Mouse (Mus musculus) liver, embryonic 12.5 days (tissue): ENCODE measurements around the gene Fam222b. TPM values are rescaled to one million over a fixed set of nuclear protein-coding genes. Genes with fewer than 3 reads are reported as not detected.

ENCODE experiments used
- ATAC-seq: fragments of 200-750 bp; cut with Nextera tagmentation; 2 replicates; pipeline ENCODE4 v1.8.0; 2017; ENCODE audit warnings: moderate number of reproducible peaks, mild to moderate bottlenecking, moderate library complexity
- H3K27ac ChIP-seq: fragments of 300-500 bp; sonication (generic); 2 replicates; pipeline ENCODE4 v1.5.1; 2016; ENCODE audit warnings: mild to moderate bottlenecking
- H3K27me3 ChIP-seq: fragments of 300-500 bp; sonication (generic); replicated peaks from 2 replicates; pipeline ENCODE4 v1.6.1; 2016; ENCODE audit warnings: mild to moderate bottlenecking, moderate library complexity
- H3K36me3 ChIP-seq: fragments of 300-500 bp; sonication (generic); 2 replicates; pipeline ENCODE4 v1.6.1; 2016; ENCODE audit warnings: mild to moderate bottlenecking, moderate library complexity
- H3K4me1 ChIP-seq: fragments of 300-500 bp; sonication (generic); 2 replicates; pipeline ENCODE4 v1.6.1; 2016
- H3K4me2 ChIP-seq: fragments of 300-500 bp; sonication (generic); 2 replicates; pipeline ENCODE4 v1.6.1; 2016; ENCODE audit warnings: mild to moderate bottlenecking, moderate library complexity
- H3K4me3 ChIP-seq: fragments of 300-500 bp; sonication (generic); 2 replicates; pipeline ENCODE4 v1.5.1; 2016; ENCODE audit warnings: mild to moderate bottlenecking, moderate library complexity
- H3K9ac ChIP-seq: fragments of 300-500 bp; sonication (generic); 2 replicates; pipeline ENCODE4 v1.6.1; 2016; ENCODE audit warnings: mild to moderate bottlenecking, moderate library complexity
- H3K9me3 ChIP-seq: fragments of 300-500 bp; sonication (generic); replicated peaks from 2 replicates; pipeline ENCODE4 v1.6.1; 2016; ENCODE audit warnings: mild to moderate bottlenecking, moderate library complexity
- WGBS: fragments of 180-500 bp; shearing (Covaris S2); methylation state at CpG from one replicate; pipeline ENCODE4 v1.1.7; 2016; ENCODE audit not compliant: insufficient replicate concordance; 5-methylcytosine and 5-hydroxymethylcytosine counted together
- polyA plus RNA-seq: library from polyadenylated mRNA; unstranded; fragments of >200 nt; fragmentation: Nextera tagmentation; extraction: Ambion mirVana; gene quantifications from 2 replicates; pipeline ENCODE4 v1.2.1, GENCODE M21; 2016

Fam222b gene
- polyA plus RNA-seq, 1 experiment from 2014 or later: 6.0 TPM

GRCm38 (mm10) chr11:78161169-78161568, 66.7 kb downstream of the Fam222b start:
- WGBS: 83% methylated on average over 14 of the region's 14 CpGs
- Histone ChIP-seq H3K36me3 (peaks cover 70% of the 10 kb centered on the region), H3K4me3 (no peak overlapping the region), H3K9ac (0 out of 2 replicates have a peak overlapping the region, but pooled peaks have one; percentile 99), H3K4me1 (peaks cover 67% of the 10 kb centered on the region), H3K27me3 (no peaks in the 10 kb centered on the region), H3K9me3 (no peaks in the 10 kb centered on the region), H3K4me2 (no peak overlapping the region), H3K27ac (peak overlapping the region; percentile 41)
- ATAC-seq: no peak

- H3K4me2 ChIP-seq: peak overlapping the region; percentile 100
- no peaks in the 10 kb centered on the region for H3K27me3 ChIP-seq
- 61% methylated on average over 4 of the region's 4 CpGs for WGBS
- peaks cover 75% of the 10 kb centered on the region for H3K4me1 ChIP-seq
- H3K9me3 ChIP-seq: no peaks in the 10 kb centered on the region
- peak overlapping the region; percentile 49 for H3K27ac ChIP-seq
- H3K4me3 ChIP-seq: peak overlapping the region; percentile 97; the same call in 1 of the 2 replicates
- H3K9ac ChIP-seq: peak overlapping the region; percentile 99
- peaks cover 65% of the 10 kb centered on the region for H3K36me3 ChIP-seq
- ATAC-seq: no peak
Observed at GRCm38 (mm10) chr11:78161968-78162367, 67.5 kb downstream of the Fam222b start.

GRCm38 (mm10) chr11:78162504-78162903, 68.0 kb downstream of the Fam222b start:
- Histone ChIP-seq H3K27ac (peak overlapping the region; percentile 93), H3K36me3 (peaks cover 64% of the 10 kb centered on the region), H3K4me3 (peak overlapping the region; percentile 97; the same call in 1 of the 2 replicates), H3K9ac (peak overlapping the region; percentile 99), H3K27me3 (no peaks in the 10 kb centered on the region), H3K9me3 (no peaks in the 10 kb centered on the region), H3K4me1 (peaks cover 79% of the 10 kb centered on the region), H3K4me2 (peak overlapping the region; percentile 100)
- no peak for ATAC-seq
- WGBS: 76% methylated on average over 6 of the region's 6 CpGs

DNA sequence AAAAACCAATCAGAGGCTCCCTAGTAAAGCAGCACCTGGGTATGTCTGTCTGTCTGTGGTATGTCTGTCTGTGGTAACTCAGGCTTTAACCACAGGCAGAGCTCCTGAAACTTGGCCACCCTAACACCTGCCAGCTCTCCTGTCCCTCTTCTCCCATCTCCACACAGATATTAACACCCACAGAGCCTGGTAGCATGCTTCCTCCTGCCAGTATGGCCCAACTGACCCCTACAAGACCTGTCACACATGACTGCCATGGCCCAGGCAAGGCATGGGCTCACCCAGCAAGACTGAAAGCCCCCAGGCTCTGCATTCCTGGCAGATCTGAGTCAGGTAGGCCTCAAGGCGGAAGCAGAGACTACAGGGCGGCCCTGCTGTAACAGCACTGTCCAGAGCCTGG, 68.6 kb downstream of the Fam222b start:
- Histone ChIP-seq H3K36me3 (peaks cover 61% of the 10 kb centered on the region), H3K27me3 (no peaks in the 10 kb centered on the region), H3K4me1 (peaks cover 80% of the 10 kb centered on the region), H3K9ac (peak overlapping the region; percentile 99), H3K4me3 (peak overlapping the region; percentile 97), H3K4me2 (peak overlapping the region; percentile 100), H3K9me3 (no peaks in the 10 kb centered on the region), H3K27ac (peak overlapping the region; percentile 93)
- ATAC-seq: no peak
- 85% methylated on average over 2 of the region's 2 CpGs for WGBS

- H3K4me3 ChIP-seq: peak overlapping the region; percentile 97
- peaks cover 89% of the 10 kb centered on the region for H3K4me1 ChIP-seq
- peak overlapping the region; percentile 93 for H3K27ac ChIP-seq
- peak overlapping the region; percentile 99 for H3K9ac ChIP-seq
- H3K27me3 ChIP-seq: no peaks in the 10 kb centered on the region
- H3K4me2 ChIP-seq: peak overlapping the region; percentile 100
- peaks cover 52% of the 10 kb centered on the region for H3K36me3 ChIP-seq
- H3K9me3 ChIP-seq: no peaks in the 10 kb centered on the region
- ATAC-seq: no peak
- 2% methylated on average over 22 of the region's 22 CpGs for WGBS
Observed at GRCm38 (mm10) chr11:78163681-78164603, 69.5 kb downstream of the Fam222b start.

DNA sequence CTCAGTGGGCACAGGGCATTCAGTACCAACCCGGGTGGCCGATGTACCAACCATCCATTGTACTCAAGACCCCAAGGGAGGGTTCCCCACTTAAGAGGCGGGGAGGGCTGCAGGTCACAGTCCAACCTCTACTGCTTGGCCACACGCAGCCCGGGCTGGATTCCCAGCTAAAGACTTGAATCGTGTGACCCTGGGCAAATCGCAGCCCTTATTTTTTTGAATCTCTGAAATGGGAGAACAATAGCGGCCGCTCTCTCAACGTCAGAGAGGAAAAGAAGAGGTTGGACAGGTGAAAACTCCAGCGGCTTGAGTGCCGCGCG, 70.1 kb downstream of the Fam222b start:
- Histone ChIP-seq H3K9ac (peak overlapping the region; percentile 99), H3K36me3 (peaks cover 47% of the 10 kb centered on the region), H3K9me3 (no peaks in the 10 kb centered on the region), H3K4me2 (peak overlapping the region; percentile 100), H3K4me3 (peak overlapping the region; percentile 97), H3K27me3 (no peaks in the 10 kb centered on the region), H3K27ac (peak overlapping the region; percentile 93), H3K4me1 (peaks cover 90% of the 10 kb centered on the region)
- WGBS: under 1% methylated on average over 14 of the region's 14 CpGs
- ATAC-seq: no peak

- Histone ChIP-seq H3K9ac (peak within 1 kb of the TSS; percentile 99), H3K36me3 (peaks cover 41% of the 10 kb centered on the region), H3K9me3 (no peaks in the 10 kb centered on the region), H3K4me1 (peaks cover 90% of the 10 kb centered on the region), H3K4me3 (peak within 1 kb of the TSS; percentile 97), H3K4me2 (peak within 1 kb of the TSS; percentile 100), H3K27me3 (no peaks in the 10 kb centered on the region), H3K27ac (peak within 1 kb of the TSS; percentile 93)
- 1% methylated on average over 78 of the region's 78 CpGs for WGBS
- ATAC-seq: peak; percentile 80
Observed at GRCm38 (mm10) chr11:78164924-78165760, 70.7 kb downstream of the Fam222b start, which contains the start of gene Traf4. Traf4 (minus strand) TSS chr11:78165589.

DNA sequence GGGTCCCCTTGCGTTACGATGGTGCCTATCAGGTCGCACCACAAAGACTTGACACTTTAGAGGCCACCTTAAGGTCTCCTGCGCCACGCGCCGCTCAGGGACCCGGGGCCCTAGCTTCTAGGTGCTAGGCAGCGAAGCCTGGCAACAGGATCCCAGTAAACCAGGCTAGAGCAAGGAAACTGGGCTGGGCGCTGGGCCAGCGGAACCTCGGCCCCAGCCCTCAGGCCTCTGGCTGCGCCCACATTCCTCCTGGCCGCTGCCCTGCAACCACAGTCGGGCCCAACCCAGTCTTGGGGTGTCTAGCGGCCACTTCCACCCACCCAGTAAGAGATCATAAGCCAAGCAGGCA, 71.3 kb downstream of the Fam222b start:
- WGBS: 3% methylated on average over 16 of the region's 16 CpGs
- peak; percentile 19 for ATAC-seq
- Histone ChIP-seq H3K9ac (peak overlapping the region; percentile 99), H3K4me1 (peaks cover 90% of the 10 kb centered on the region), H3K27me3 (no peaks in the 10 kb centered on the region), H3K4me2 (peak overlapping the region; percentile 100), H3K9me3 (no peaks in the 10 kb centered on the region), H3K27ac (peak overlapping the region; percentile 93), H3K36me3 (peaks cover 40% of the 10 kb centered on the region), H3K4me3 (peak overlapping the region; percentile 97)

- Histone ChIP-seq H3K4me1 (peaks cover 90% of the 10 kb centered on the region), H3K9ac (peak overlapping the region; percentile 99), H3K27me3 (no peaks in the 10 kb centered on the region), H3K4me3 (peak overlapping the region; percentile 97), H3K9me3 (no peaks in the 10 kb centered on the region), H3K27ac (peak overlapping the region; percentile 93), H3K36me3 (peaks cover 40% of the 10 kb centered on the region), H3K4me2 (peak overlapping the region; percentile 100)
- WGBS: 35% methylated on average over 4 of the region's 4 CpGs
- no peak for ATAC-seq
Observed at GRCm38 (mm10) chr11:78166161-78166560, 71.7 kb downstream of the Fam222b start.

DNA sequence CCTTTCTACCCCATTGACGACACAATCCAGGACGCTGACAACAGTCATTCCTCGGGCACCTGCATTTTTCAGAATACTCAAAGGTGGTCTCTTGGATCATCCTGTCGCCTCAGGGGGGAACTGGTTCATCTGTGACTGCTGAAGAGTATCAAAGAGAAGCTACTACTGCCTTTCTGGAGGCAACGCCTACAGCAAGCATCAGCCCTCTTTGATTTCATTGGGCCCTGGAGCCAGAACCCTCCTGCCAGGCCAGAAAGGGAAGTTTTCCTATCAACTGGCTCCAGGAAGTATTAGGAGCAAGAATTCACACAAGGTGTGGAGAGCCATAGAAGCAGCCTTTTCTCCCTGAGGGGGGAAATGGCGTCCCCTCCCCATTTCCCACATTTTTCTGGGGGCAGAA, 72.2 kb downstream of the Fam222b start:
- H3K27me3 ChIP-seq: no peaks in the 10 kb centered on the region
- peak overlapping the region; percentile 93 for H3K27ac ChIP-seq
- no peak for ATAC-seq
- peaks cover 38% of the 10 kb centered on the region for H3K36me3 ChIP-seq
- H3K4me3 ChIP-seq: no peak overlapping the region
- 61% methylated on average over 6 of the region's 6 CpGs for WGBS
- no peaks in the 10 kb centered on the region for H3K9me3 ChIP-seq
- H3K4me2 ChIP-seq: peak overlapping the region; percentile 100; the same call in 1 of the 2 replicates
- H3K9ac ChIP-seq: peak overlapping the region; percentile 29
- peaks cover 88% of the 10 kb centered on the region for H3K4me1 ChIP-seq

- Histone ChIP-seq H3K27ac (peak overlapping the region; percentile 93), H3K4me2 (peak overlapping the region; percentile 79)
- no peak for ATAC-seq
Observed at GRCm38 (mm10) chr11:78167257-78167959, 72.9 kb downstream of the Fam222b start.

More at GRCm38 (mm10) chr11:78167257-78167959, 72.9 kb downstream of the Fam222b start:
- Histone ChIP-seq H3K27me3 (no peaks in the 10 kb centered on the region), H3K36me3 (peaks cover 38% of the 10 kb centered on the region), H3K4me1 (peaks cover 88% of the 10 kb centered on the region), H3K9me3 (no peaks in the 10 kb centered on the region), H3K9ac (peak overlapping the region; percentile 68), H3K4me3 (no peak overlapping the region)
- WGBS: 81% methylated on average over 14 of the region's 14 CpGs
